Mouse (Mus musculus) 416B (cell line): ENCODE data around the gene Hoxd10.

Experiments
- DNase-seq: peaks from one replicate; pipeline ENCODE4 v3.0.0; 2011; ENCODE audit warnings: low read depth

Gene Hoxd10

GRCm38 (mm10) chr2:74710929-74711543, 19.3 kb downstream of the Hoxd10 start:
- no peak for DNase-seq

GRCm38 (mm10) chr2:74711721-74712621, 20.2 kb downstream of the Hoxd10 start, which contains the start of the genes Hoxd3 and Hoxd4:
Gene Hoxd3 (plus strand): TSS chr2:74711927.
Gene Hoxd4 (plus strand): TSS chr2:74711929.
- no peak for DNase-seq

- no peak for DNase-seq
These were observed 21.8 kb downstream of the Hoxd10 start for GRCm38 (mm10) chr2:74713239-74714150.

GRCm38 (mm10) chr2:74714156-74714789, 22.5 kb downstream of the Hoxd10 start:
- DNase-seq, result no peak

- no peak for DNase-seq
These were observed 23.2 kb downstream of the Hoxd10 start for GRCm38 (mm10) chr2:74714881-74715280.

- peak; percentile 85 for DNase-seq
These were observed 23.9 kb downstream of the Hoxd10 start for GRCm38 (mm10) chr2:74715504-74716241.

GRCm38 (mm10) chr2:74720384-74720783, 28.7 kb downstream of the Hoxd10 start:
- DNase-seq, result no peak

GRCm38 (mm10) chr2:74720955-74721491, 29.3 kb downstream of the Hoxd10 start:
- no peak for DNase-seq

GRCm38 (mm10) chr2:74721882-74722281, 30.2 kb downstream of the Hoxd10 start:
- no peak for DNase-seq

- no peak for DNase-seq
These were observed 31.2 kb downstream of the Hoxd10 start for GRCm38 (mm10) chr2:74722949-74723348.

- DNase-seq, result peak; percentile 12
These were observed 32.7 kb downstream of the Hoxd10 start for GRCm38 (mm10) chr2:74724244-74725015.

GRCm38 (mm10) chr2:74725171-74725570, 33.4 kb downstream of the Hoxd10 start:
- no peak for DNase-seq

GRCm38 (mm10) chr2:74726551-74726950, 34.8 kb downstream of the Hoxd10 start, which contains the start of gene Gm28230:
Gene Gm28230 (plus strand): TSS chr2:74726728.
- DNase-seq, result no peak

GRCm38 (mm10) chr2:74726973-74727639, 35.4 kb downstream of the Hoxd10 start:
- DNase-seq, result no peak

GRCm38 (mm10) chr2:74727640-74728302, 36.0 kb downstream of the Hoxd10 start:
- no peak for DNase-seq

- no peak for DNase-seq
These were observed 36.6 kb downstream of the Hoxd10 start for GRCm38 (mm10) chr2:74728303-74728680.

- DNase-seq, result no peak
These were observed 38.6 kb downstream of the Hoxd10 start for GRCm38 (mm10) chr2:74730331-74730730.

GRCm38 (mm10) chr2:74731055-74731454, 39.3 kb downstream of the Hoxd10 start:
- no peak for DNase-seq
